Mouse (Mus musculus) liver (tissue): ENCODE results near the gene Arrdc3.

Experiments used
- DNase-seq: peaks from one replicate; pipeline ENCODE4 v3.0.0-alpha.2; 2020; ENCODE audit warnings: mixed read lengths

The Arrdc3 gene

GRCm38 (mm10) chr13:80921593-80922327 lies 38.6 kb downstream of the Arrdc3 start:
- DNase-seq = no peak

GRCm38 (mm10) chr13:80928187-80928586 lies 45.0 kb downstream of the Arrdc3 start:
- DNase-seq = no peak

- no peak for DNase-seq
These were observed 46.8 kb downstream of the Arrdc3 start for GRCm38 (mm10) chr13:80930030-80930429.

GRCm38 (mm10) chr13:80932816-80933402 lies 49.7 kb downstream of the Arrdc3 start:
- DNase-seq = no peak

- DNase-seq = no peak
These were observed 53.2 kb downstream of the Arrdc3 start for GRCm38 (mm10) chr13:80936426-80936825.

GRCm38 (mm10) chr13:80939228-80939627 lies 56.0 kb downstream of the Arrdc3 start:
- no peak for DNase-seq

- no peak for DNase-seq
These were observed 56.7 kb downstream of the Arrdc3 start for GRCm38 (mm10) chr13:80939866-80940265.

- no peak for DNase-seq
These were observed 57.2 kb downstream of the Arrdc3 start for GRCm38 (mm10) chr13:80940421-80940820.

- no peak for DNase-seq
These were observed 57.9 kb downstream of the Arrdc3 start for GRCm38 (mm10) chr13:80940860-80941630.

- no peak for DNase-seq
These were observed 61.3 kb downstream of the Arrdc3 start for GRCm38 (mm10) chr13:80944532-80944931.
